Mouse (Mus musculus): Measurements from ENCODE around the gene Tec. TPM values are rescaled to one million over a fixed set of nuclear protein-coding genes. Genes with fewer than 3 reads are reported as not detected.

Tec gene
- total RNA-seq, 2 experiments from 2014 or later: 1.7 to 5.4 TPM

Other genes starting within 250 kb of the Tec start
- gene Cnga1, start 224.2 kb downstream of the Tec start, total RNA-seq (2015; ENCODE audit: low replicate concordance): not detected in 2 replicates
- gene Cnga1, start 224.2 kb downstream of the Tec start, total RNA-seq (2017; ENCODE audit: low replicate concordance): 0.70 and 0.77 TPM in 2 replicates
- gene Nipal1, start 220.7 kb downstream of the Tec start, total RNA-seq (2015; ENCODE audit: low replicate concordance): not detected in 2 replicates
- gene Nipal1, start 220.7 kb downstream of the Tec start, total RNA-seq (2017; ENCODE audit: low replicate concordance): not detected in 2 replicates
- gene Txk, start 115.7 kb downstream of the Tec start, total RNA-seq (2015; ENCODE audit: low replicate concordance): 0.63 TPM in 1 of 2 replicates, not detected in the other
- 0.68 and 1.4 TPM in 2 replicates for gene Txk, start 115.7 kb downstream of the Tec start, total RNA-seq (2017; ENCODE audit: low replicate concordance)
- 10.0 and 12.3 TPM in 2 replicates for gene Slain2, start 45.8 kb upstream of the Tec start, total RNA-seq (2015; ENCODE audit: low replicate concordance)
- gene Slain2, start 45.8 kb upstream of the Tec start, total RNA-seq (2017; ENCODE audit: low replicate concordance): 10.5 and 12.0 TPM in 2 replicates
- gene Gm10135, start 106.2 kb upstream of the Tec start, total RNA-seq (2015; ENCODE audit: low replicate concordance): not detected in 2 replicates
- not detected in 2 replicates for gene Gm10135, start 106.2 kb upstream of the Tec start, total RNA-seq (2017; ENCODE audit: low replicate concordance)
- gene Slc10a4, start 138.4 kb upstream of the Tec start, total RNA-seq (2015; ENCODE audit: low replicate concordance): not detected in 2 replicates
- gene Slc10a4, start 138.4 kb upstream of the Tec start, total RNA-seq (2017; ENCODE audit: low replicate concordance): not detected in 2 replicates

Measured in erythroblast, adult 5-6 weeks (primary cell).